23 mouse cellular contexts compared by ENCODE assay signal in the genomic region with DNA sequence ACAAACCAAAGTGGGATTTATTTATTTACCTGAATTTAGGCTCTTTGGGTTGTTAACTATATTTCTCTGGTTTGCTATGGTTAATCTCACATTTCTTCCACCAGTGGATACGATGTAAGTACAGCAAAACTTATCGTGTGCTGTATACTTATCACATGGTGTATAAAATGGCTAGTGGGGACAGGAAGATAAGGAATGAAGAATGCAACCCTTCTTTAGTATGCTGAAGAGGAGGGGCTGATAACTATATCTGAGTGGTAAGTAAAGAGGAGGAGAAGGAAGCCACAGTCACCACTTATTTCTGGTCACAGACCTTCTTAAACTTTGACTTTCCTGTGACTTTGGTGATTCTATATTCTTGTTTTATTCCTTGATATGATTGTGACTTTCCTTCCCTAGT.
DNase-seq lines count a peak whose midpoint lies in the region; ATAC-seq and TF ChIP-seq lines count a peak whose summit lies in the region.
"Had no signal": no experiment of that assay in that cellular context is flagged by ENCODE, and none has a peak within 500 bp of the region (broad histone marks: within the 10 kb centered on the region; RNA-seq: fewer than 3 reads in every experiment).

No protein-coding gene starts in this region.

- H3K4me2 ChIP-seq in liver, postnatal 0 days (ENCODE audit: low read depth, low read length): no peak overlapping the region
- H3K4me2 ChIP-seq in liver, embryonic 12.5 days: no peak overlapping the region
- no peak overlapping the region for H3K4me2 ChIP-seq in liver, embryonic 15.5 days
- H3K4me2 ChIP-seq: forebrain, embryonic 13.5 days; heart, embryonic 11.5 days; hindbrain, embryonic 12.5 days; hindbrain, embryonic 15.5 days had no signal

- no peaks in the 10 kb centered on the region; the same call in 1 of the 2 replicates for H3K79me2 ChIP-seq in liver, adult 2 months (ENCODE audit: control insufficient read depth, insufficient read depth, low read length)

- no peak overlapping the region for H3K4me3 ChIP-seq in liver, adult 2 months (ENCODE audit: insufficient read depth, low read depth, low read length)
- no peak overlapping the region for H3K4me3 ChIP-seq in liver, postnatal 0 days (ENCODE audit: low read depth, low read length)
- no peak overlapping the region for H3K4me3 ChIP-seq in liver, embryonic 12.5 days
- H3K4me3 ChIP-seq in liver, embryonic 15.5 days (replicated peaks): no peak overlapping the region
- H3K4me3 ChIP-seq: forebrain, embryonic 10.5 days; forebrain, embryonic 13.5 days; hindbrain, embryonic 12.5 days; hindbrain, embryonic 15.5 days had no signal

- H3K4me1 ChIP-seq in liver, adult 2 months (ENCODE audit: control insufficient read depth, insufficient read depth, low read length): no peaks in the 10 kb centered on the region; the same call in 1 of the 2 replicates
- H3K4me1 ChIP-seq in liver, postnatal 0 days (ENCODE audit: insufficient read depth): no peaks in the 10 kb centered on the region
- no peaks in the 10 kb centered on the region for H3K4me1 ChIP-seq in liver, embryonic 12.5 days
- H3K4me1 ChIP-seq in liver, embryonic 15.5 days (replicated peaks): no peaks in the 10 kb centered on the region
- H3K4me1 ChIP-seq: forebrain, embryonic 10.5 days; forebrain, embryonic 13.5 days; hindbrain, embryonic 12.5 days; hindbrain, embryonic 15.5 days had no signal

- no peak for TF ChIP-seq POLR2A in liver, adult 2 months (IDR thresholded peaks at IDR 0.05; ENCODE audit: extremely low read depth, insufficient read depth, low read length)

- no peak for TF ChIP-seq CTCF in liver, adult 2 months (IDR thresholded peaks at IDR 0.05; ENCODE audit: low read depth, low read length)
- TF ChIP-seq CTCF in liver, postnatal 0 days (IDR thresholded peaks at IDR 0.05; ENCODE audit: low read depth): no peak

- peak; percentile 2 for DNase-seq in liver, adult 2 months (ENCODE audit: extremely low read depth, low read depth, low spot score)
- no peak for DNase-seq in liver, postnatal 0 days
- no peak for DNase-seq in spleen, adult 12 weeks (ENCODE audit: low spot score)
- DNase-seq: B cell, adult 2 months; cerebellum, adult 11-12 months; cerebellum, adult 8-10 months; cerebellum, postnatal 10 days; cerebellum, postnatal 36 days; gastrocnemius, postnatal 10 days; gastrocnemius, postnatal 36 days had no signal

- no peak for ATAC-seq in liver, postnatal 0 days
- ATAC-seq in liver, embryonic 12.5 days: peak; percentile 61; the same call in 1 of the 2 replicates
- ATAC-seq in liver, embryonic 15.5 days (ENCODE audit: insufficient read depth): peak; percentile 49
- ATAC-seq in megakaryocyte-erythroid progenitor cell, adult 5-6 weeks (replicated peaks; ENCODE audit: low FRiP score, low TSS enrichment, poor library complexity, severe bottlenecking): 0 out of 2 replicates have a peak, but pooled peaks have one; percentile 34
- no peak for ATAC-seq in cerebellum, adult (ENCODE audit: insufficient number of reproducible peaks, low FRiP score, low TSS enrichment)
- ATAC-seq: forebrain, embryonic 13.5 days; forebrain, embryonic 16.5 days; Patski had no signal

- 85% methylated on average over 2 of the region's 2 CpGs for WGBS in liver, adult 2 months
- WGBS in liver, postnatal 0 days (ENCODE audit: insufficient replicate concordance): 52% methylated on average over 2 of the region's 2 CpGs
- WGBS in liver, embryonic 12.5 days (ENCODE audit: insufficient replicate concordance): 37% methylated on average over 2 of the region's 2 CpGs
- WGBS in liver, embryonic 15.5 days (ENCODE audit: insufficient replicate concordance): 20% methylated on average over 2 of the region's 2 CpGs

- H3K27me3 ChIP-seq in liver, adult 2 months (ENCODE audit: control insufficient read depth, insufficient read depth, low read length): no peaks in the 10 kb centered on the region
- no peaks in the 10 kb centered on the region for H3K27me3 ChIP-seq in liver, postnatal 0 days (ENCODE audit: insufficient read depth, low read length)
- H3K27me3 ChIP-seq in liver, embryonic 12.5 days (replicated peaks): no peaks in the 10 kb centered on the region
- no peaks in the 10 kb centered on the region for H3K27me3 ChIP-seq in liver, embryonic 15.5 days
- H3K27me3 ChIP-seq: CH12.LX; forebrain, embryonic 13.5 days; hindbrain, embryonic 12.5 days; hindbrain, embryonic 15.5 days had no signal

- no peaks in the 10 kb centered on the region for H3K9me3 ChIP-seq in liver, postnatal 0 days (ENCODE audit: low read length)
- H3K9me3 ChIP-seq in liver, embryonic 12.5 days (replicated peaks): no peaks in the 10 kb centered on the region
- no peaks in the 10 kb centered on the region for H3K9me3 ChIP-seq in liver, embryonic 15.5 days (replicated peaks)
- H3K9me3 ChIP-seq: forebrain, embryonic 10.5 days; forebrain, embryonic 13.5 days; hindbrain, embryonic 12.5 days; hindbrain, embryonic 15.5 days had no signal

- H3K9ac ChIP-seq in liver, adult 2 months (ENCODE audit: low read depth, low read length): no peak overlapping the region
- no peak overlapping the region for H3K9ac ChIP-seq in liver, postnatal 0 days (replicated peaks)
- H3K9ac ChIP-seq in liver, embryonic 12.5 days: no peak overlapping the region
- no peak overlapping the region for H3K9ac ChIP-seq in liver, embryonic 15.5 days
- H3K9ac ChIP-seq: forebrain, embryonic 13.5 days; hindbrain, embryonic 12.5 days; hindbrain, embryonic 15.5 days had no signal

- H3K36me3 ChIP-seq in liver, adult 2 months (ENCODE audit: control insufficient read depth, insufficient read depth, low read length): 0 out of 2 replicates have a peak, but pooled peaks cover 3% of the 10 kb centered on the region
- H3K36me3 ChIP-seq in liver, postnatal 0 days (replicated peaks; ENCODE audit: insufficient read depth, low read length): no peaks in the 10 kb centered on the region
- H3K36me3 ChIP-seq in liver, embryonic 12.5 days: no peaks in the 10 kb centered on the region
- H3K36me3 ChIP-seq in liver, embryonic 15.5 days (replicated peaks): no peaks in the 10 kb centered on the region
- H3K36me3 ChIP-seq: forebrain, embryonic 10.5 days; G1E; hindbrain, embryonic 12.5 days; hindbrain, embryonic 15.5 days had no signal

- H3K27ac ChIP-seq in liver, adult 2 months (replicated peaks; ENCODE audit: insufficient read depth, low read depth, low read length): no peak overlapping the region
- no peak overlapping the region for H3K27ac ChIP-seq in liver, postnatal 0 days (ENCODE audit: low read depth)
- no peak overlapping the region for H3K27ac ChIP-seq in liver, embryonic 12.5 days
- H3K27ac ChIP-seq in liver, embryonic 15.5 days (replicated peaks): no peak overlapping the region
- H3K27ac ChIP-seq: forebrain, embryonic 10.5 days; forebrain, embryonic 13.5 days; hindbrain, embryonic 12.5 days; hindbrain, embryonic 15.5 days had no signal

- TF ChIP-seq EP300 in liver, postnatal 0 days (IDR thresholded peaks at IDR 0.05; ENCODE audit: low read depth): no peak

Comparison
In these comparisons a context has a peak if more than half of its experiments do, and no peak if none do; other contexts are left out.
1. ATAC-seq: peak in liver, embryonic 12.5 days (single experiment), liver, embryonic 15.5 days (single experiment) and megakaryocyte-erythroid progenitor cell, adult 5-6 weeks (single experiment); none in liver, postnatal 0 days (single experiment) and cerebellum, adult (single experiment).